Mouse (Mus musculus): ENCODE results near the gene Gal3st1. TPM values are rescaled to one million over a fixed set of nuclear protein-coding genes. Genes with fewer than 3 reads are reported as not detected.

Gal3st1 gene
- polyA plus RNA-seq, 1 experiment = 2.1 TPM

- TF ChIP-seq CTCF (IDR thresholded peaks at IDR 0.05; ENCODE audit: borderline replicate concordance, control insufficient read depth, extremely low read depth, insufficient read depth, low read length, poor library complexity) (no peak), POLR2A (IDR thresholded peaks at IDR 0.05; ENCODE audit: control insufficient read depth, extremely low read depth, insufficient read depth, low read length, poor library complexity) (no peak)
- Histone ChIP-seq H3K36me3 (ENCODE audit: control insufficient read depth, insufficient read depth, low read length) (peaks cover 35% of the 10 kb centered on the region), H3K27ac (ENCODE audit: control insufficient read depth, insufficient read depth, low read length) (no peak overlapping the region), H3K4me3 (ENCODE audit: control insufficient read depth, insufficient read depth, low read length) (no peak overlapping the region), H3K4me1 (replicated peaks; ENCODE audit: control insufficient read depth, insufficient read depth, low read length) (no peaks in the 10 kb centered on the region), H3K27me3 (ENCODE audit: control insufficient read depth, insufficient read depth, low read length) (peaks cover 2% of the 10 kb centered on the region)
- WGBS = 98% methylated on average over 5 of the region's 5 CpGs
- no peak for DNase-seq
These were observed 5.0 kb upstream of the Gal3st1 start for GRCm38 (mm10) chr11:3978421-3978820.

DNA sequence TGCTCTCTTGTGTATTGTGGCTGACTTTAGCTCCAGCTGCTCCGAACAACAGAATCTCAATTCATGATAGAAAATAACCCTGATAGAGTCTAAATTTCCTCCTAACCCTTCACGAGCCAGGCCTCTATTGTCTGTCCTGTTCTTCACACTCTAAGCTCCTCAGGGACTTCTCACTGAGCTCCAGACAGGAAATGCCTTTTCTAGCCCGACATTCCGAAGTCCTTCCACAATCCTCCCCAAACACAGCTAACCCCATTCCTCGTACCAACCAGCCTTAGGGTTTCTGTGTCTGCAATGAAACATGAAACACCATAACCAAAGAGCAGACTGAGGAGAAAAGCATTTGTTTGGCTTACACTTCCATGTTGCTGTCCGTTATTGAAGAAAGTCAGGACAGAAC is 1.9 kb upstream of the Gal3st1 start:
- H3K27ac ChIP-seq (ENCODE audit: control insufficient read depth, insufficient read depth, low read length) = no peak overlapping the region
- TF ChIP-seq CTCF (IDR thresholded peaks at IDR 0.05; ENCODE audit: borderline replicate concordance, control insufficient read depth, extremely low read depth, insufficient read depth, low read length, poor library complexity) (no peak), POLR2A (IDR thresholded peaks at IDR 0.05; ENCODE audit: control insufficient read depth, extremely low read depth, insufficient read depth, low read length, poor library complexity) (no peak)
- no peaks in the 10 kb centered on the region for H3K4me1 ChIP-seq (replicated peaks; ENCODE audit: control insufficient read depth, insufficient read depth, low read length)
- no peak for DNase-seq
- H3K4me3 ChIP-seq (ENCODE audit: control insufficient read depth, insufficient read depth, low read length) = no peak overlapping the region
- WGBS = 73% methylated on average over 6 of the region's 6 CpGs
- peaks cover 27% of the 10 kb centered on the region for H3K36me3 ChIP-seq (ENCODE audit: control insufficient read depth, insufficient read depth, low read length)
- peaks cover 5% of the 10 kb centered on the region for H3K27me3 ChIP-seq (ENCODE audit: control insufficient read depth, insufficient read depth, low read length)

GRCm38 (mm10) chr11:3982275-3983209 is 894 bp upstream of the Gal3st1 start:
- Histone ChIP-seq H3K27ac (ENCODE audit: control insufficient read depth, insufficient read depth, low read length) (no peak overlapping the region), H3K4me1 (replicated peaks; ENCODE audit: control insufficient read depth, insufficient read depth, low read length) (no peaks in the 10 kb centered on the region), H3K4me3 (ENCODE audit: control insufficient read depth, insufficient read depth, low read length) (no peak overlapping the region), H3K36me3 (ENCODE audit: control insufficient read depth, insufficient read depth, low read length) (peaks cover 18% of the 10 kb centered on the region), H3K27me3 (ENCODE audit: control insufficient read depth, insufficient read depth, low read length) (peaks cover 5% of the 10 kb centered on the region)
- DNase-seq = no peak
- WGBS = 80% methylated on average over 7 of the region's 7 CpGs
- TF ChIP-seq POLR2A (IDR thresholded peaks at IDR 0.05; ENCODE audit: control insufficient read depth, extremely low read depth, insufficient read depth, low read length, poor library complexity) = no peak
- TF ChIP-seq CTCF (IDR thresholded peaks at IDR 0.05; ENCODE audit: borderline replicate concordance, control insufficient read depth, extremely low read depth, insufficient read depth, low read length, poor library complexity) = no peak

GRCm38 (mm10) chr11:3983863-3984745 is 668 bp downstream of the Gal3st1 start:
- Histone ChIP-seq H3K27ac (ENCODE audit: control insufficient read depth, insufficient read depth, low read length) (no peak overlapping the region), H3K36me3 (ENCODE audit: control insufficient read depth, insufficient read depth, low read length) (peaks cover 3% of the 10 kb centered on the region), H3K4me3 (ENCODE audit: control insufficient read depth, insufficient read depth, low read length) (no peak overlapping the region), H3K4me1 (replicated peaks; ENCODE audit: control insufficient read depth, insufficient read depth, low read length) (no peaks in the 10 kb centered on the region), H3K27me3 (ENCODE audit: control insufficient read depth, insufficient read depth, low read length) (peaks cover 5% of the 10 kb centered on the region)
- 22% methylated on average over 15 of the region's 15 CpGs for WGBS
- DNase-seq = no peak
- TF ChIP-seq POLR2A (IDR thresholded peaks at IDR 0.05; ENCODE audit: control insufficient read depth, extremely low read depth, insufficient read depth, low read length, poor library complexity) (no peak), CTCF (IDR thresholded peaks at IDR 0.05; ENCODE audit: borderline replicate concordance, control insufficient read depth, extremely low read depth, insufficient read depth, low read length, poor library complexity) (no peak)

GRCm38 (mm10) chr11:3989748-3990147 is 6.3 kb downstream of the Gal3st1 start:
- no peak for TF ChIP-seq POLR2A (IDR thresholded peaks at IDR 0.05; ENCODE audit: control insufficient read depth, extremely low read depth, insufficient read depth, low read length, poor library complexity)
- no peak for TF ChIP-seq CTCF (IDR thresholded peaks at IDR 0.05; ENCODE audit: borderline replicate concordance, control insufficient read depth, extremely low read depth, insufficient read depth, low read length, poor library complexity)
- no peaks in the 10 kb centered on the region for H3K4me1 ChIP-seq (replicated peaks; ENCODE audit: control insufficient read depth, insufficient read depth, low read length)
- no peaks in the 10 kb centered on the region for H3K36me3 ChIP-seq (ENCODE audit: control insufficient read depth, insufficient read depth, low read length)
- DNase-seq = no peak
- 83% methylated on average over 3 of the region's 3 CpGs for WGBS
- H3K27ac ChIP-seq (ENCODE audit: control insufficient read depth, insufficient read depth, low read length) = no peak overlapping the region
- H3K27me3 ChIP-seq (ENCODE audit: control insufficient read depth, insufficient read depth, low read length) = no peaks in the 10 kb centered on the region; the same call in 1 of the 2 replicates
- no peak overlapping the region for H3K4me3 ChIP-seq (ENCODE audit: control insufficient read depth, insufficient read depth, low read length)

- WGBS = 77% methylated on average over 6 of the region's 6 CpGs
- no peak overlapping the region for H3K27ac ChIP-seq (ENCODE audit: control insufficient read depth, insufficient read depth, low read length)
These were observed 9.7 kb downstream of the Gal3st1 start for GRCm38 (mm10) chr11:3993132-3993531.

More at GRCm38 (mm10) chr11:3993132-3993531, 9.7 kb downstream of the Gal3st1 start:
- DNase-seq = no peak
- no peaks in the 10 kb centered on the region; the same call in 1 of the 2 replicates for H3K27me3 ChIP-seq (ENCODE audit: control insufficient read depth, insufficient read depth, low read length)
- no peaks in the 10 kb centered on the region for H3K4me1 ChIP-seq (replicated peaks; ENCODE audit: control insufficient read depth, insufficient read depth, low read length)
- TF ChIP-seq CTCF (IDR thresholded peaks at IDR 0.05; ENCODE audit: borderline replicate concordance, control insufficient read depth, extremely low read depth, insufficient read depth, low read length, poor library complexity) (no peak), POLR2A (IDR thresholded peaks at IDR 0.05; ENCODE audit: control insufficient read depth, extremely low read depth, insufficient read depth, low read length, poor library complexity) (no peak)
- no peaks in the 10 kb centered on the region for H3K36me3 ChIP-seq (ENCODE audit: control insufficient read depth, insufficient read depth, low read length)
- H3K4me3 ChIP-seq (ENCODE audit: control insufficient read depth, insufficient read depth, low read length) = no peak overlapping the region
